Mouse (Mus musculus) cerebellum, adult 2 months (tissue): ENCODE results near the gene Stfa3.

Experiments
- CTCF ChIP-seq: fragments of 200-500 bp; IDR thresholded peaks from 2 replicates; pipeline ENCODE4 v1.5.1; 2011; ENCODE audit warnings: low read depth, mild to moderate bottlenecking, control low read depth, low read length, moderate library complexity, borderline replicate concordance; ENCODE audit not compliant: insufficient read depth
- POLR2A ChIP-seq: fragments of 200-500 bp; IDR thresholded peaks from 2 replicates; pipeline ENCODE4 v1.6.1; 2011; ENCODE audit warnings: low read length, control low read depth, borderline replicate concordance; ENCODE audit not compliant: insufficient read depth

- no peak for TF ChIP-seq CTCF
- no peak for TF ChIP-seq POLR2A
Measured at GRCm38 (mm10) chr16:36475530-36475929, 20.3 kb upstream of the Stfa3 start.
